Mouse (Mus musculus) cerebellum, adult 9-11 months (tissue): Measurements from ENCODE around the gene Metap1d.

Experiments used
- DNase-seq: peaks from one replicate; pipeline ENCODE4 v3.0.0; 2022

Gene Metap1d

GRCm38 (mm10) chr2:71528014-71528713, 75.1 kb downstream of the Metap1d start, which contains the start of gene Dlx1:
Dlx1 (plus strand) TSS chr2:71528113.
- DNase-seq: no peak

- DNase-seq: no peak
Observed at GRCm38 (mm10) chr2:71528714-71529510, 75.8 kb downstream of the Metap1d start.

- DNase-seq: no peak
Observed at GRCm38 (mm10) chr2:71529511-71530351, 76.7 kb downstream of the Metap1d start.

GRCm38 (mm10) chr2:71530391-71531123, 77.5 kb downstream of the Metap1d start:
- no peak for DNase-seq

GRCm38 (mm10) chr2:71531124-71531590, 78.1 kb downstream of the Metap1d start:
- DNase-seq: no peak

GRCm38 (mm10) chr2:71531990-71532970, 79.2 kb downstream of the Metap1d start:
- no peak for DNase-seq

DNA sequence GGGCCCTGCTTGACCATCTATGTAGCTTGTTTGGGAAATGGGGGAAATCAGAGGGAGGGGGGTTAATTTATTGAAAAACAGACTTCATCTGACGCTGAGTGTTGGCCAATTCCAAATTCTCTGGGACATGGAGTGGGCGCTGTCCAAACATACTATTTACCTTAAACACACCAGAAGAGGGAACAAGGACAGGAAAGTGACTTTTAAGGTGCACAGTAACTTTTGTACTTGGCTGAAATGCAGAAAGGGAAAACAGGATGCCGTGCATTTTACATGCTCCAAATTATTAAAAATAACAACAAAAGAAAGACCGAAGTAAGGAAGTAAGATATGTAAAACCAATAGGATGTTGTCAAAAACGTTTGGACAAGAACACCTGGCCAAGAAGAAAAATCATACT, 80.0 kb downstream of the Metap1d start:
- no peak for DNase-seq

GRCm38 (mm10) chr2:71534242-71535052, 81.4 kb downstream of the Metap1d start:
- DNase-seq: no peak

DNA sequence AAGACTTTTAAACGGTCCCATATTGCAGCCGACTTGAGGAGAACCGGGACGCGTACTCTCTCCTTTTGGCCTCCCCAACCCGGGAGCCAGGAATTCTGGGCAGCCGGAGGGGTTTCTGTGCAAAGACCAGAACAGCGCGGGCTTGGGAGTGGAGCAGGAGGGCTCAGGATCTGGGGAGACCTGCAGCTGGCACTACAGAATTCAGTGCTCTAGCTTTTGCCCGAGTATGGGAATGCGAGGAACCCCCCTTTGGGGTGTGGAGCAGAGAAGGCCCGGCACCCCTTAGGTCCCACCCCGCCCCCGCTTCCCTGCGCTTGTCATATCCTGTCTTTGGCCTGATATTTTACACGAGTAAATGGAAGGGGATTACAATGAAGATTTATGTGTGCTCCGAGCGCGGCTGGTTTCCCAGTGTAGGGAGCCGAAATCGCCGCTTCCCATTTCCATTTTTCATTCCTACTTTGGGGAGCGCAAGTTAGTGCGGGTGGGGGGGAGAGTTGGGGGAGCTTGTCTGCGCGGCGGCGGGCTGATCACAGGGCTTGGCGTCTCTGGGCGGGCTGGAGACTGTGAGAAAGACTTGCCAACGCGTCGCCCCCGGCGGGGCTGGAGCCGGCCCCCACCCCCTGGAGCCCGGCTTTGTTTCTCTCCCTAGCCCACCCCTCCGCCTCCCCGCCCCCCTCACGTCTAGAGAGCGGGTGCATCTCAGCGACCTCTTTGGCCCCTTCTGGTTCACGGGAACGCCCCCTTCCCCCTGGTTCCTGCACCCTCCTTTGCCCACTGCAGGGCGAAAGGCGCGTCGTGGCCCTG, 87.7 kb downstream of the Metap1d start:
- no peak for DNase-seq

DNA sequence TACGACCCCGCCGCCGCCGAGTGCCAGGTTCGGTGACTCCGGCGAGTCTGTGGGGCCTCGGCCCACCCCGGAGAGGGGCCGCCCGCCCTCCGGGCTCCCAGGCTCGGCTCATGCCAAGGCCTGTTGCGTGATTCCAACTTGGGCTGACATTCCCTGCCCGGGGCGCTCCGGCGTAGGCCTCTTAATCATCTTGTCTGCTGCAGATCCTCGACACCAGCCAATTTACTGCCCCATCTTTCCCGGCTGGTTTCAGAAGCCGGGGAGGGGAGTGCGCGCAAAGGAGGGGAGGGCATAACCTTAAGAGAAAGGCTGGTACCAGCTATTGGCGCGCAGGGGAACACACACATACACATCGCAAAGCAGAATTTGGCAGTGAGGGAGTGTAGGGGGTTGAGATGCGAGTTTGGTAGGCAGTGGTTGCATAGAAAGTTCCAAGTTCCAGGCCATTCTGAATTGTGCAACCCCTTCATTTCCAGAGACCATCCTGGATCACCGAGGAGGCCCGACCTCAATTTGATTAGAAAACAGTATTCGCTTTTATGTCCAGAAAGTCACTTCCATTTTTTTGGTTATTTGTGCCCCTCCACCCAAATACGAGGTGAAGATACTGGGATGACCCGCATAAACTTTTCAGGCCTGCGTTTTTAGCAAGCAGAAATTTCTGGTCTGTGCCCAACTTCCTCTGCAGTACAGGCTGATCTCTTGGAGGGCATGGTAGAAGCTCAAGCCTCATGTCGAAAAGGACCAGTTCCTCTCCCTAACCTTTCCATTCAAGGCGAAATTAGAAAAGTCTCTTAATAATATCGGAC, 88.5 kb downstream of the Metap1d start:
- no peak for DNase-seq

DNA sequence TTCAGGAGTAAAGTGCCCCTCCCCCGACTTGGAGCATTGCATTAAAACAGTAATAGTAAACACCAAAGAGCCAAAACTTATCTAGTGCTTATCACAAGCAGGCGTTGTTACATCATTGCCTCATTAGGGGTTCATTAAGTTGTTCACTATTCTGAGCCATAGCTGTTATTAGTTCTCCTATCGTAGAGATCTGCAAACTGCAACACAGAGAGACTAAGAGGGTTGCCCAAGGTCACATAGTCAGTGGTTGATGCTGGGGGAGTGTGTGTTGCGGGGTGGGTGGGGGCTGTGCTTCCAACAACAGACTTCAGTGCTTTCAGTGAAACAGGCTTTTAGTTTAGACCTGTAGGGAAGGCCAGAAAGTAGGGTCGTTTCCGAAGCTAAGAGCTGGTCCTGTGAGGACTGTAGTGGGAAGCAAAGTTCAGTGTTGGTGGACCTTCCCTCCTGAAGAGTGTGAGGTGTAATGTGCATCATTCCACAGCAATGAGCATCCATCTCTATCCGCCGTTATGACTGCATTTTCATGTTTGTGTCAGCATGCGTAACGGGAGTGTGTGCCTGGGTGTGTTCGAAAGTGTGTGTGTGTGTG, 89.2 kb downstream of the Metap1d start:
- DNase-seq: no peak

DNA sequence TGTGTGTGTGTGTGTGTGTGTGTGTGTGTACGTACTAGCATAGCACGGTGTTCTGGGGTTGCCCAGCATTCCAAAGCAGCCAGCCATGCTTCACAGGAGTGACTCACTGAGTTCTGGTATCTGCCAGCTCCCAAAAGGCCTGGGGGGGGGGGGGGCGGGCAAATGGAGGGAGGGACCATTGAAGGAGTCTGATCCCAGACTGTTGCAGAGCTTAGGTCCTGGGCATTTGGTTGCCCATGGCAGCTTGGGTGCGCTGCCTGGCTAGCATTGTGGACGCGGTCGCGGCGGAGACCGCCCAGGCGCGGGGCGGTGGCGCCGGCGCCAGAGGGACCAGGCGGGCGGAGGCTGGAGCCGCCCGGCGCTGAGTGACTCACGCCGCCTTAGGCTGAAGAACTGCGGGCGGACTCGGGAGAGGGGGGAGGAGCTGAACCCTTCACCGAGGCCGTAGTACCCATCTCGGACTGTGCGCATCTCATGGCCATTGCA, 89.8 kb downstream of the Metap1d start:
- no peak for DNase-seq

DNA sequence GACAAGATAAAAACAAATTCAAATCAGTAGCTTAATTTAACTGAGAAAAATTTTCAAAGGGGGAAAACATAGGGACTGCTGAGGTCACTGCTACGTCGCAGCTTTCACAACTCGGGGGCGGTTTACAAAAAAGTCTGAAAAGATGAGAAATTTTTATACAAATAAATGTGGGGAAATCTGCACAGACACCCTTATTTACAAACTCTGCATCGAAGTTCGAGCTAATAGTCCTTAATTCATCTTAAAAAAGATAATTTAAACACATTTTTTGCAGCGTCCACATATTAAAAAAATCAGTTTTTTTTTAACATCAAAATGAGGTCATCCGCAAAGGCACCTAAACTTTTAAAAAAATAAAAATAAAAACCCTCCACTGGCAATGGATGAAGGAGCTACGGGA, 90.5 kb downstream of the Metap1d start:
- no peak for DNase-seq

DNA sequence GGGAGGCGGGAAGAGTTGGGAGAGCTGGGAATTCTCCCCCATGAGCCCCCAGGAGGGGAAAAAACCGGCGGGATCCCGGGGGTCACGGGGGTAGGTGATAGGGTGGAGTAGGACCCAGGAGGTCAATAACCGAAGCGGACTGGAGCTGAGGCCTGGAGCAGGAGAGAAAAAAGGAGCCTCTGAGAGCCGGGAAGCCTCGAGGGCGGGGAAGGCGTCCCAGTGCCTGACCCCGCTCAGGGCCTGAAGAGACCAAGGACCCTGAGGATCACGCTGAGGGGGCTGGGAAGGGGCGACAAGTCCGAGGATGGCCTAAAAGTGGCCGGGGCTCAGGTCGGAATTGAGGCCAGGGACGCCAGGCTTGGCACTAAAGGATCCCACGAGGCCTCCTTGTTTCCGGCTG, 90.9 kb downstream of the Metap1d start:
- no peak for DNase-seq

DNA sequence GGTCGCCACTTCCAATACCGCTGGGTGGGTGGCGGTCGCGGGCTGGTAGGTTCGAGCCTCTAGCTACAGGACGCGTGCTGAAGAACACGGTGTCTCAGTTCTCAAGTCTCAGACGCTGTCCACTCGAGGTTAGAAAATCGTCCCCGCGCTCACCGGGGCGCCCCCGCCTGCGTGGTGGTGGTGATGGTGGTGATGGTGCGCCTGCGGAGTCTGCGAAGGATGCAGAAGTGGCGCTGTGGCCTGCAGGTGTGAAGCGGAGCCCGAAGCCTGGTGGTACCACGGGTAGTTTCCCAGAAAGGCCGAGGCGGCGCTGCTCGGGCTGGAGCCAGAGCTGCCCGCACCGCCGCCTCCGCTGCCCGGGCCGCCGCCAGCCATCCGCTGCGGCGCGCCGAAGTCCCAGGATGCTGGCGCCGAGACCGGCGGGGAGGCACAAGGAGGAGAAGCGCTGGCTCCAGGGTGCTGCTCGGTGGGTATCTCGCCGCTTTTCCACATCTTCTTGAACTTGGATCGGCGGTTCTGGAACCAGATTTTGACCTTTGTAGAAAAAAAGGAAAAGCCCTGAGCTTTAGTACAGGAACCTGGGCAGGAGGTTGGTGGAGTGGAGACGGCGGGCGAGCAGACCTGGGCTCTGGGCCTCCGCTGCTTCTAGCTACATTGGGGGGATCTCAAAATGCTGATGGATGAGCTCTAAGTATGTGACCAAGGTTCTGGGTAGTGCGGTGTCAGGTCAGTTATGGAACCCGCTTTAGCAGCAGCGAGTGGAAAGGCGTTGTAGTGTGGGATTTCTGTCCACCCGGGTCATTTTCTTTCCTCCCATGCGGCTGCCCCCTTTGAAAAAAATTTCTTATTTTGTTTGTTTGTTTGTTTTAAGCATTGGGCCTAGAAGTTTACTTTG, 91.6 kb downstream of the Metap1d start:
- DNase-seq: no peak

DNA sequence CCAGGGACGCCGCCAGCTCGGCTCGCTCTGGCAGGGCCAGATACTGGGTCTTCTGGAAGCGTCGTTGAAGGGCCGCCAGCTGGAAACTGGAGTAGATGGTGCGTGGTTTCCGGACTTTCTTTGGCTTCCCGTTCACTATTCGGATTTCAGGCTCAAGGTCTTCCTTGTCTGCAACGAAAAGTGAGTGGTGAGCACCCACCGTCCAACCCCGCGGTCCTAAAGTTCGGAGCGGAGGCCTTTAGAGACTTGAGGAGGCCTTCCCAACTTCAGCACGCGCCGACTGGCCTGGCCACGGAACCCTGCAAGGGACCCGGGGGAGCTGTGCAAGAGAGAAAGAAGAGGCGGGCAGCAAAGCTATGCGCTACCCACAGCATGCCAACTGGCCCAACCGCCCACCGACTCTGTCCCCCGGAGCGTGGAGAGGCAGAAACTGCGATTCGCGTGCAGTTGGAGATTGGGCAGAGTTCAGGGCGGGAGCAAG, 92.4 kb downstream of the Metap1d start:
- DNase-seq: no peak
